In genomic region chr19:47003742-47004511, GRCm38 (mm10) we compare ENCODE assay signal across 28 mouse cellular contexts. TPM values are rescaled to one million over a fixed set of nuclear protein-coding genes. Genes with fewer than 3 reads are reported as not detected.
DNase-seq lines count a peak whose midpoint lies in the region; ATAC-seq and TF ChIP-seq lines count a peak whose summit lies in the region.
"Had no signal": no experiment of that assay in that cellular context is flagged by ENCODE, and none has a peak within 500 bp of the region (broad histone marks: within the 10 kb centered on the region; RNA-seq: fewer than 3 reads in every experiment).

No protein-coding gene starts in this region.

- 80% methylated on average over 6 of the region's 6 CpGs for WGBS in midbrain, embryonic 11.5 days
- 85% methylated on average over 6 of the region's 6 CpGs for WGBS in midbrain, postnatal 0 days
- WGBS in macrophage (ENCODE audit: missing documents) = 40% methylated on average over 6 of the region's 6 CpGs
- WGBS in intestine, embryonic 16.5 days = 78% methylated on average over 6 of the region's 6 CpGs
- WGBS in thymus, adult 2 months = 53% methylated on average over 6 of the region's 6 CpGs

- H3K9ac ChIP-seq in midbrain, embryonic 11.5 days (ENCODE audit: low read length) = no peak overlapping the region
- H3K9ac ChIP-seq in midbrain, postnatal 0 days (replicated peaks; ENCODE audit: low read length, poor library complexity, severe bottlenecking) = no peak overlapping the region
- no peak overlapping the region for H3K9ac ChIP-seq in intestine, embryonic 16.5 days (ENCODE audit: low read depth, low read length)
- H3K9ac ChIP-seq: embryonic facial prominence, embryonic 12.5 days; embryonic facial prominence, embryonic 15.5 days; forebrain, embryonic 12.5 days; forebrain, embryonic 15.5 days; heart, embryonic 13.5 days; hindbrain, embryonic 14.5 days had no signal

- H3K4me1 ChIP-seq in midbrain, embryonic 11.5 days (ENCODE audit: control insufficient read depth, insufficient read depth, low read length) = no peaks in the 10 kb centered on the region
- H3K4me1 ChIP-seq in midbrain, postnatal 0 days (ENCODE audit: insufficient read depth, low read length) = no peaks in the 10 kb centered on the region
- H3K4me1 ChIP-seq in bone marrow macrophage, adult 2 months (ENCODE audit: control insufficient read depth, insufficient read depth, low read length) = peaks cover 15% of the 10 kb centered on the region
- no peaks in the 10 kb centered on the region for H3K4me1 ChIP-seq in intestine, embryonic 16.5 days (ENCODE audit: control insufficient read depth, insufficient read depth, low read length)
- H3K4me1 ChIP-seq in thymus, adult 2 months (replicated peaks; ENCODE audit: control insufficient read depth, insufficient read depth, low read length) = no peaks in the 10 kb centered on the region
- H3K4me1 ChIP-seq: embryonic facial prominence, embryonic 12.5 days; embryonic facial prominence, embryonic 15.5 days; forebrain, embryonic 12.5 days; forebrain, embryonic 15.5 days; heart, embryonic 10.5 days; heart, embryonic 13.5 days had no signal

- ATAC-seq in midbrain, embryonic 11.5 days (ENCODE audit: low FRiP score) = no peak
- ATAC-seq in midbrain, postnatal 0 days (ENCODE audit: low FRiP score) = no peak
- ATAC-seq in monocyte, adult 5-6 weeks (replicated peaks; ENCODE audit: insufficient number of reproducible peaks, low FRiP score, low TSS enrichment, poor library complexity, severe bottlenecking) = peak; percentile 36; the same call in 1 of the 2 replicates
- ATAC-seq in intestine, embryonic 16.5 days = no peak
- ATAC-seq in megakaryocyte-erythroid progenitor cell, adult 5-6 weeks (replicated peaks; ENCODE audit: low FRiP score, low TSS enrichment, poor library complexity, severe bottlenecking) = no peak
- ATAC-seq: forebrain, embryonic 15.5 days; hindbrain, postnatal 0 days; Patski had no signal

- no peaks in the 10 kb centered on the region for H3K36me3 ChIP-seq in midbrain, embryonic 11.5 days (ENCODE audit: control insufficient read depth, insufficient read depth, low read length)
- H3K36me3 ChIP-seq in midbrain, postnatal 0 days (ENCODE audit: insufficient read depth, low read length) = no peaks in the 10 kb centered on the region
- H3K36me3 ChIP-seq in macrophage (ENCODE audit: inconsistent target) = no peaks in the 10 kb centered on the region
- no peaks in the 10 kb centered on the region for H3K36me3 ChIP-seq in intestine, embryonic 16.5 days (ENCODE audit: control insufficient read depth, insufficient read depth, low read length)
- H3K36me3 ChIP-seq in thymus, adult 2 months (ENCODE audit: control insufficient read depth, insufficient read depth, low read length) = no peaks in the 10 kb centered on the region
- H3K36me3 ChIP-seq: embryonic facial prominence, embryonic 12.5 days; embryonic facial prominence, embryonic 15.5 days; forebrain, embryonic 12.5 days; forebrain, embryonic 15.5 days; heart, embryonic 10.5 days; heart, embryonic 13.5 days had no signal

- no peak overlapping the region for H3K4me2 ChIP-seq in midbrain, embryonic 11.5 days
- no peak overlapping the region for H3K4me2 ChIP-seq in midbrain, postnatal 0 days (ENCODE audit: low read depth, low read length, poor library complexity, severe bottlenecking)
- H3K4me2 ChIP-seq in intestine, embryonic 16.5 days (ENCODE audit: low read depth, low read length) = no peak overlapping the region
- H3K4me2 ChIP-seq: embryonic facial prominence, embryonic 12.5 days; embryonic facial prominence, embryonic 15.5 days; forebrain, embryonic 12.5 days; forebrain, embryonic 15.5 days; heart, embryonic 13.5 days; hindbrain, embryonic 14.5 days had no signal

- no peak for TF ChIP-seq POLR2A in bone marrow macrophage, adult 2 months (IDR thresholded peaks at IDR 0.05; ENCODE audit: borderline replicate concordance, low read depth, low read length)
- no peak for TF ChIP-seq POLR2A in thymus, adult 2 months (IDR thresholded peaks at IDR 0.05; ENCODE audit: control insufficient read depth, extremely low read depth, insufficient read depth, low read length, poor library complexity)

- no peak overlapping the region for H3K27ac ChIP-seq in midbrain, embryonic 11.5 days (ENCODE audit: low read depth, low read length)
- H3K27ac ChIP-seq in midbrain, postnatal 0 days (ENCODE audit: low read depth, low read length) = no peak overlapping the region
- H3K27ac ChIP-seq in bone marrow macrophage, adult 2 months (ENCODE audit: insufficient read depth, low read depth, low read length) = peak overlapping the region; percentile 72
- peak overlapping the region; percentile 48 for H3K27ac ChIP-seq in macrophage
- no peak overlapping the region for H3K27ac ChIP-seq in intestine, embryonic 16.5 days (ENCODE audit: low read length)
- H3K27ac ChIP-seq in thymus, adult 2 months (ENCODE audit: control insufficient read depth, insufficient read depth, low read length) = no peak overlapping the region
- H3K27ac ChIP-seq: embryonic facial prominence, embryonic 12.5 days; embryonic facial prominence, embryonic 15.5 days; forebrain, embryonic 12.5 days; forebrain, embryonic 15.5 days; heart, adult 2 months; heart, embryonic 10.5 days; heart, embryonic 13.5 days; hindbrain, embryonic 14.5 days; hindbrain, postnatal 0 days had no signal

- no peak overlapping the region for H3K4me3 ChIP-seq in midbrain, embryonic 11.5 days (ENCODE audit: low read depth, low read length)
- H3K4me3 ChIP-seq in midbrain, postnatal 0 days (ENCODE audit: low read depth, low read length) = no peak overlapping the region
- no peak overlapping the region for H3K4me3 ChIP-seq in bone marrow macrophage, adult 2 months (ENCODE audit: insufficient read depth, low read length)
- no peak overlapping the region for H3K4me3 ChIP-seq in macrophage (ENCODE audit: inconsistent target)
- H3K4me3 ChIP-seq in intestine, embryonic 16.5 days (ENCODE audit: low read length) = no peak overlapping the region
- H3K4me3 ChIP-seq in thymus, adult 2 months (ENCODE audit: control insufficient read depth, insufficient read depth, low read length) = no peak overlapping the region
- H3K4me3 ChIP-seq: embryonic facial prominence, embryonic 12.5 days; embryonic facial prominence, embryonic 15.5 days; forebrain, embryonic 12.5 days; forebrain, embryonic 15.5 days; heart, adult 2 months; heart, embryonic 10.5 days; heart, embryonic 13.5 days had no signal

- H3K79me2 ChIP-seq in macrophage (ENCODE audit: inconsistent target) = no peaks in the 10 kb centered on the region

- H3K9me3 ChIP-seq in midbrain, embryonic 11.5 days (ENCODE audit: control insufficient read depth, low read length) = no peaks in the 10 kb centered on the region
- no peaks in the 10 kb centered on the region for H3K9me3 ChIP-seq in midbrain, postnatal 0 days (ENCODE audit: low read length)
- H3K9me3 ChIP-seq in intestine, embryonic 16.5 days (ENCODE audit: control insufficient read depth, low read length) = 0 out of 2 replicates have a peak, but pooled peaks cover 3% of the 10 kb centered on the region
- H3K9me3 ChIP-seq: embryonic facial prominence, embryonic 12.5 days; embryonic facial prominence, embryonic 15.5 days; forebrain, embryonic 12.5 days; forebrain, embryonic 15.5 days; heart, embryonic 10.5 days; heart, embryonic 13.5 days had no signal

- no peak for TF ChIP-seq CTCF in midbrain, postnatal 0 days (IDR thresholded peaks at IDR 0.05)
- TF ChIP-seq CTCF in bone marrow macrophage, adult 2 months (IDR thresholded peaks at IDR 0.05; ENCODE audit: low read depth, low read length) = no peak
- TF ChIP-seq CTCF in thymus, adult 2 months (IDR thresholded peaks at IDR 0.05; ENCODE audit: borderline replicate concordance, control insufficient read depth, extremely low read depth, insufficient read depth, low read length, poor library complexity) = no peak

- peak; percentile 21 for DNase-seq in midbrain, embryonic 11.5 days (ENCODE audit: low spot score, missing footprints)
- no peak for DNase-seq in midbrain, postnatal 0 days (ENCODE audit: low spot score)
- DNase-seq in thymus, adult 2 months = no peak
- DNase-seq: adrenal gland, adult 2 months; adrenal gland, postnatal 14 days; B cell, adult 2 months; cerebellum, adult 11-12 months; cerebellum, adult 8-10 months; cerebellum, postnatal 14 days; gastrocnemius, postnatal 25 days; heart, adult 2 months; heart, postnatal 14 days; heart, postnatal 4 days had no signal

- H3K27me3 ChIP-seq in midbrain, embryonic 11.5 days (ENCODE audit: control insufficient read depth, insufficient read depth, low read length) = no peaks in the 10 kb centered on the region
- no peaks in the 10 kb centered on the region for H3K27me3 ChIP-seq in midbrain, postnatal 0 days (ENCODE audit: insufficient read depth, low read length)
- H3K27me3 ChIP-seq in intestine, embryonic 16.5 days (replicated peaks; ENCODE audit: control insufficient read depth, insufficient read depth, low read length) = no peaks in the 10 kb centered on the region
- H3K27me3 ChIP-seq in thymus, adult 2 months (ENCODE audit: control insufficient read depth, insufficient read depth, low read length) = no peaks in the 10 kb centered on the region
- H3K27me3 ChIP-seq: embryonic facial prominence, embryonic 12.5 days; forebrain, embryonic 12.5 days; forebrain, embryonic 15.5 days had no signal

RNA-seq across cellular contexts. Expression of gene Ina, which starts 10.6 kb away (rescaled TPM):
- polyA plus RNA-seq in midbrain, embryonic 11.5 days (2014; fragmentation: Nextera tagmentation; extraction: Ambion mirVana) = 179 and 186 TPM in 2 replicates
- 229 and 248 TPM in 2 replicates for total RNA-seq in midbrain, postnatal 0 days (2014; rRNA removed)
- polyA plus RNA-seq in midbrain, postnatal 0 days (2015; fragmentation: Nextera tagmentation; extraction: Ambion mirVana) = 294 and 310 TPM in 2 replicates
- polyA plus RNA-seq in bone marrow macrophage, adult 2 months (2012; ENCODE audit: insufficient read depth, insufficient read length, missing spikeins) = not detected in 2 replicates
- total RNA-seq in macrophage (2018; cell fraction: chromatin; rRNA removed) = not detected
- total RNA-seq in macrophage (2018; cell fraction: cytosol; rRNA removed) = not detected
- not detected for total RNA-seq in macrophage (2018; cell fraction: nucleus; rRNA removed)
- not detected in 3 replicates for polyA plus RNA-seq in macrophage (2018)
- not detected in 3 replicates for total RNA-seq in monocyte, adult 5-6 weeks (2017)
- 5.6 and 7.9 TPM in 2 replicates for polyA plus RNA-seq in intestine, embryonic 16.5 days (2015; fragmentation: Nextera tagmentation; extraction: Ambion mirVana)
- 0.24 and 0.30 TPM in 2 replicates for polyA plus RNA-seq in thymus, adult 2 months (2012; rRNA removed)
- total RNA-seq in megakaryocyte-erythroid progenitor cell, adult 5-6 weeks (2014; fragmentation: Nextera tagmentation) = 1.1 TPM in 1 of 2 replicates, not detected in the other
- 0.09 and 0.27 TPM in 2 replicates for total RNA-seq in megakaryocyte-erythroid progenitor cell, adult 5-6 weeks (2017)
- total RNA-seq: gastrocnemius, adult 8-10 months; gastrocnemius, postnatal 25 days; heart, postnatal 14 days had no signal

RNA-seq across cellular contexts. Expression of gene Nt5c2, which starts 11.0 kb away (rescaled TPM):
- 73.5 and 79.6 TPM in 2 replicates for polyA plus RNA-seq in midbrain, embryonic 11.5 days (2014; fragmentation: Nextera tagmentation; extraction: Ambion mirVana)
- total RNA-seq in midbrain, postnatal 0 days (2014; rRNA removed) = 64.1 and 68.1 TPM in 2 replicates
- polyA plus RNA-seq in midbrain, postnatal 0 days (2015; fragmentation: Nextera tagmentation; extraction: Ambion mirVana) = 81.8 and 83.0 TPM in 2 replicates
- polyA plus RNA-seq in bone marrow macrophage, adult 2 months (2012; ENCODE audit: insufficient read depth, insufficient read length, missing spikeins) = 56.5 and 61.9 TPM in 2 replicates
- 100 to 1,000 TPM in 17 of 26 experiments, 10 to 100 TPM in 9; 27.4 to 302 (median 150) TPM for total RNA-seq in macrophage (2018; cell fraction: chromatin; rRNA removed)
- total RNA-seq in macrophage (2018; cell fraction: cytosol; rRNA removed) = 10 to 100 TPM; 27.9 to 50.7 (median 38.9) TPM
- total RNA-seq in macrophage (2018; cell fraction: nucleus; rRNA removed) = 100 to 1,000 TPM in 6 of 26 experiments, 10 to 100 TPM in 20; 22.1 to 136 (median 68.3) TPM
- polyA plus RNA-seq in macrophage (2018) = 37.6 to 49.9 TPM (median 47.8 TPM) in 3 replicates
- total RNA-seq in monocyte, adult 5-6 weeks (2017) = 45.4 to 63.8 TPM (median 58.6 TPM) in 3 replicates
- 37.6 and 45.3 TPM in 2 replicates for polyA plus RNA-seq in intestine, embryonic 16.5 days (2015; fragmentation: Nextera tagmentation; extraction: Ambion mirVana)
- 32.8 and 32.9 TPM in 2 replicates for polyA plus RNA-seq in thymus, adult 2 months (2012; rRNA removed)
- total RNA-seq in megakaryocyte-erythroid progenitor cell, adult 5-6 weeks (2014; fragmentation: Nextera tagmentation) = 87.1 and 88.5 TPM in 2 replicates
- 142 and 145 TPM in 2 replicates for total RNA-seq in megakaryocyte-erythroid progenitor cell, adult 5-6 weeks (2017)

RNA-seq across cellular contexts. Expression of gene Pcgf6, which starts 46.8 kb away (rescaled TPM):
- polyA plus RNA-seq in midbrain, embryonic 11.5 days (2014; fragmentation: Nextera tagmentation; extraction: Ambion mirVana) = 33.7 and 34.3 TPM in 2 replicates
- 26.3 and 29.2 TPM in 2 replicates for total RNA-seq in midbrain, postnatal 0 days (2014; rRNA removed)
- 21.8 and 23.6 TPM in 2 replicates for polyA plus RNA-seq in midbrain, postnatal 0 days (2015; fragmentation: Nextera tagmentation; extraction: Ambion mirVana)
- polyA plus RNA-seq in bone marrow macrophage, adult 2 months (2012; ENCODE audit: insufficient read depth, insufficient read length, missing spikeins) = 4.9 and 5.1 TPM in 2 replicates
- total RNA-seq in macrophage (2018; cell fraction: chromatin; rRNA removed) = 10 to 100 TPM in 20 of 26 experiments, 1 to 10 TPM in 6; 6.8 to 47.3 (median 26.9) TPM
- 1 to 10 TPM; 2.1 to 7.8 (median 4.6) TPM for total RNA-seq in macrophage (2018; cell fraction: cytosol; rRNA removed)
- 10 to 100 TPM in 15 of 26 experiments, 1 to 10 TPM in 11; 3.4 to 35.4 (median 11.6) TPM for total RNA-seq in macrophage (2018; cell fraction: nucleus; rRNA removed)
- polyA plus RNA-seq in macrophage (2018) = 4.3 to 11.3 TPM (median 6.7 TPM) in 3 replicates
- 0.95 to 5.7 TPM (median 1.7 TPM) in 3 replicates for total RNA-seq in monocyte, adult 5-6 weeks (2017)
- polyA plus RNA-seq in intestine, embryonic 16.5 days (2015; fragmentation: Nextera tagmentation; extraction: Ambion mirVana) = 16.1 and 16.7 TPM in 2 replicates
- 13.9 and 19.2 TPM in 2 replicates for polyA plus RNA-seq in thymus, adult 2 months (2012; rRNA removed)
- total RNA-seq in megakaryocyte-erythroid progenitor cell, adult 5-6 weeks (2014; fragmentation: Nextera tagmentation) = 33.8 and 37.5 TPM in 2 replicates
- 18.6 and 19.8 TPM in 2 replicates for total RNA-seq in megakaryocyte-erythroid progenitor cell, adult 5-6 weeks (2017)

Comparison
In these comparisons a context has a peak if more than half of its experiments do, and no peak if none do; other contexts are left out.
1. H3K27ac ChIP-seq: peak in bone marrow macrophage, adult 2 months (single experiment) and macrophage (single experiment); none in midbrain, embryonic 11.5 days (single experiment), midbrain, postnatal 0 days (single experiment), intestine, embryonic 16.5 days (single experiment) and thymus, adult 2 months (single experiment).
2. RNA of gene Ina, which starts 10.6 kb away (polyA plus RNA-seq): 294 to 310 TPM in midbrain, postnatal 0 days and 179 to 186 TPM in midbrain, embryonic 11.5 days; 5.6 to 7.9 TPM in intestine, embryonic 16.5 days, 0.24 to 0.30 TPM in thymus, adult 2 months, not detected in macrophage and not detected in bone marrow macrophage, adult 2 months; every median in the first group is over 10 times any median in the second.